Mouse (Mus musculus) urinary bladder, postnatal 14 days (tissue): ENCODE results near the gene Dusp22.

ENCODE experiments used
- DNase-seq: peaks from one replicate; pipeline ENCODE4 v3.0.0; 2021; ENCODE audit warnings: low spot score

Gene Dusp22

GRCm38 (mm10) chr13:30669277-30669676 lies 9.5 kb downstream of the Dusp22 start:
- DNase-seq = no peak

- DNase-seq = no peak
Measured at GRCm38 (mm10) chr13:30673878-30674277, 14.1 kb downstream of the Dusp22 start.

- no peak for DNase-seq
Measured at GRCm38 (mm10) chr13:30678822-30679221, 19.0 kb downstream of the Dusp22 start.

- DNase-seq = no peak
Measured at GRCm38 (mm10) chr13:30681866-30682265, 22.1 kb downstream of the Dusp22 start.

GRCm38 (mm10) chr13:30682328-30682727 lies 22.5 kb downstream of the Dusp22 start:
- DNase-seq = no peak

- no peak for DNase-seq
Measured at GRCm38 (mm10) chr13:30684614-30685122, 24.9 kb downstream of the Dusp22 start.

GRCm38 (mm10) chr13:30685957-30686356 lies 26.2 kb downstream of the Dusp22 start:
- DNase-seq = no peak

GRCm38 (mm10) chr13:30688035-30688616 lies 28.3 kb downstream of the Dusp22 start:
- no peak for DNase-seq

- no peak for DNase-seq
Measured at GRCm38 (mm10) chr13:30689475-30689874, 29.7 kb downstream of the Dusp22 start.

GRCm38 (mm10) chr13:30691441-30692292 lies 31.9 kb downstream of the Dusp22 start:
- DNase-seq = no peak

GRCm38 (mm10) chr13:30692644-30693385 lies 33.0 kb downstream of the Dusp22 start:
- no peak for DNase-seq

GRCm38 (mm10) chr13:30695232-30695631 lies 35.4 kb downstream of the Dusp22 start:
- DNase-seq = no peak

GRCm38 (mm10) chr13:30695890-30696289 lies 36.1 kb downstream of the Dusp22 start:
- DNase-seq = no peak

GRCm38 (mm10) chr13:30697880-30698279 lies 38.1 kb downstream of the Dusp22 start:
- DNase-seq = no peak

- no peak for DNase-seq
Measured at GRCm38 (mm10) chr13:30702695-30703094, 42.9 kb downstream of the Dusp22 start.

GRCm38 (mm10) chr13:30704246-30705095 lies 44.7 kb downstream of the Dusp22 start:
- DNase-seq = no peak

- no peak for DNase-seq
Measured at GRCm38 (mm10) chr13:30711066-30711465, 51.3 kb downstream of the Dusp22 start.

GRCm38 (mm10) chr13:30711711-30712110 lies 51.9 kb downstream of the Dusp22 start:
- no peak for DNase-seq

GRCm38 (mm10) chr13:30712280-30712679 lies 52.5 kb downstream of the Dusp22 start:
- no peak for DNase-seq

- DNase-seq = no peak
Measured at GRCm38 (mm10) chr13:30713621-30714020, 53.8 kb downstream of the Dusp22 start.

GRCm38 (mm10) chr13:30714552-30714951 lies 54.8 kb downstream of the Dusp22 start:
- no peak for DNase-seq

- DNase-seq = no peak
Measured at GRCm38 (mm10) chr13:30715060-30715459, 55.3 kb downstream of the Dusp22 start.
